Mouse (Mus musculus) heart, embryonic 14.5 days (tissue): ENCODE results near the gene Efna1. TPM values are rescaled to one million over a fixed set of nuclear protein-coding genes. Genes with fewer than 3 reads are reported as not detected.

Experiments used
- ATAC-seq: fragments of 200-750 bp; cut with Nextera tagmentation; 2 replicates; pipeline ENCODE4 v1.8.0; 2017; ENCODE audit warnings: low read depth, moderate TSS enrichment; ENCODE audit not compliant: insufficient number of reproducible peaks, insufficient read depth, low FRiP score
- H3K27ac ChIP-seq, 2 experiments: fragments of 200-500 bp in 1 of 2; fragments of 300-500 bp in 1 of 2; sonication (generic) in 1 of 2; replicated peaks in 1 of 2; 2 replicates each; pipeline ENCODE4 v1.5.1; 2012 to 2014; ENCODE audit warnings: low read depth in 2 of 2, low read length in 2 of 2, control low read depth in 1 of 2, mild to moderate bottlenecking in 1 of 2, mixed read lengths in 1 of 2; ENCODE audit not compliant: control insufficient read depth in 1 of 2, insufficient read depth in 1 of 2
- H3K27me3 ChIP-seq: fragments of 300-500 bp; sonication (generic); 2 replicates; pipeline ENCODE4 v1.6.1; 2014; ENCODE audit warnings: mild to moderate bottlenecking, low read length, control low read depth; ENCODE audit not compliant: control insufficient read depth, insufficient read depth
- H3K36me3 ChIP-seq: fragments of 300-500 bp; sonication (generic); 2 replicates; pipeline ENCODE4 v1.6.1; 2014; ENCODE audit warnings: mild to moderate bottlenecking, control low read depth, low read length, mixed read lengths; ENCODE audit not compliant: control insufficient read depth, insufficient read depth
- H3K4me1 ChIP-seq, 2 experiments: fragments of 200-500 bp in 1 of 2; fragments of 300-500 bp in 1 of 2; sonication (generic) in 1 of 2; 2 replicates each; pipeline ENCODE4 v1.6.1; 2012 to 2014; ENCODE audit warnings: low read length in 2 of 2, control low read depth in 1 of 2, mixed read lengths in 1 of 2; ENCODE audit not compliant: control insufficient read depth in 2 of 2, insufficient read depth in 2 of 2
- H3K4me2 ChIP-seq: fragments of 300-500 bp; sonication (generic); 2 replicates; pipeline ENCODE4 v1.6.1; 2014; ENCODE audit warnings: mild to moderate bottlenecking, low read length
- H3K4me3 ChIP-seq, 2 experiments: fragments of 200-500 bp in 1 of 2; fragments of 300-500 bp in 1 of 2; sonication (generic) in 1 of 2; 2 replicates each; pipeline ENCODE4 v1.5.1; 2012 to 2014; ENCODE audit warnings: low read length in 2 of 2, mild to moderate bottlenecking in 2 of 2, control low read depth in 1 of 2, low read depth in 1 of 2, moderate library complexity in 1 of 2; ENCODE audit not compliant: control insufficient read depth in 1 of 2, insufficient read depth in 1 of 2
- H3K9ac ChIP-seq: fragments of 300-500 bp; sonication (generic); 2 replicates; pipeline ENCODE4 v1.6.1; 2014; ENCODE audit warnings: mild to moderate bottlenecking, low read length
- H3K9me3 ChIP-seq: fragments of 300-500 bp; sonication (generic); 2 replicates; pipeline ENCODE4 v1.6.1; 2016; ENCODE audit warnings: low read length, control low read depth; ENCODE audit not compliant: control insufficient read depth
- WGBS: fragments of 180-500 bp; shearing (Covaris S2); extraction: QIAGEN DNeasy Blood & Tissue Kit; methylation state at CpG from one replicate; pipeline ENCODE4 v1.1.7; 2014; 5-methylcytosine and 5-hydroxymethylcytosine counted together
- polyA plus RNA-seq: library from polyadenylated mRNA; unstranded; fragments of >200 nt; fragmentation: Nextera tagmentation; extraction: Ambion mirVana; gene quantifications from 2 replicates; pipeline ENCODE4 v1.2.1, GENCODE M21; 2014

The Efna1 gene
- polyA plus RNA-seq, 1 experiment from 2014 or later: 38.4 TPM

GRCm38 (mm10) chr3:89305105-89305504 is 24.2 kb upstream of the Efna1 start:
- H3K9me3 ChIP-seq: no peaks in the 10 kb centered on the region
- 0 out of 2 replicates have a peak, but pooled peaks cover 2% of the 10 kb centered on the region for H3K27me3 ChIP-seq
- peaks cover 0 to 1% of the 10 kb centered on the region in 2 experiments; a peak in 1 of 4 replicates for H3K4me1 ChIP-seq
- ATAC-seq: no peak
- no peaks in the 10 kb centered on the region for H3K36me3 ChIP-seq
- no peak overlapping the region for H3K27ac ChIP-seq
- no peak overlapping the region for H3K4me3 ChIP-seq
- WGBS: 57% methylated on average over 4 of the region's 4 CpGs
- no peak overlapping the region for H3K4me2 ChIP-seq
- no peak overlapping the region for H3K9ac ChIP-seq

- no peak for ATAC-seq
- 53% methylated on average over 6 of the region's 6 CpGs for WGBS
Observed at GRCm38 (mm10) chr3:89304440-89304839, 23.5 kb upstream of the Efna1 start.

GRCm38 (mm10) chr3:89300514-89300913 is 19.6 kb upstream of the Efna1 start:
- no peak overlapping the region for H3K4me3 ChIP-seq
- ATAC-seq: no peak
- no peaks in the 10 kb centered on the region for H3K9me3 ChIP-seq
- WGBS: 61% methylated on average over 2 of the region's 2 CpGs
- peak overlapping the region; percentile 71; the same call in 1 of the 2 replicates for H3K4me2 ChIP-seq
- no peak overlapping the region for H3K9ac ChIP-seq
- no peak overlapping the region for H3K27ac ChIP-seq
- H3K27me3 ChIP-seq: 0 out of 2 replicates have a peak, but pooled peaks cover 4% of the 10 kb centered on the region
- no peaks in the 10 kb centered on the region for H3K36me3 ChIP-seq
- H3K4me1 ChIP-seq: peaks cover 5 to 6% of the 10 kb centered on the region in 2 experiments; a peak in 2 of 4 replicates

More at GRCm38 (mm10) chr3:89304440-89304839, 23.5 kb upstream of the Efna1 start:
- Histone ChIP-seq H3K36me3 (no peaks in the 10 kb centered on the region), H3K4me3 (no peak overlapping the region), H3K27ac (no peak overlapping the region), H3K4me2 (no peak overlapping the region), H3K4me1 (peaks cover 1 to 5% of the 10 kb centered on the region in 2 experiments; a peak in 2 of 4 replicates), H3K27me3 (0 out of 2 replicates have a peak, but pooled peaks cover 4% of the 10 kb centered on the region), H3K9ac (no peak overlapping the region), H3K9me3 (no peaks in the 10 kb centered on the region)

GRCm38 (mm10) chr3:89300071-89300470 is 19.1 kb upstream of the Efna1 start:
- WGBS: 46% methylated on average over 1 of the region's 1 CpGs
- 0 out of 2 replicates have a peak, but pooled peaks cover 4% of the 10 kb centered on the region for H3K27me3 ChIP-seq
- H3K4me1 ChIP-seq: peaks cover 5 to 6% of the 10 kb centered on the region in 2 experiments; a peak in 2 of 4 replicates
- no peak for ATAC-seq
- no peaks in the 10 kb centered on the region for H3K36me3 ChIP-seq
- H3K9me3 ChIP-seq: no peaks in the 10 kb centered on the region
- H3K9ac ChIP-seq: peak overlapping the region; percentile 63; the same call in 1 of the 2 replicates
- H3K4me2 ChIP-seq: peak overlapping the region; percentile 71
- H3K27ac ChIP-seq: no peak overlapping the region
- peak overlapping the region in 1 of 2 experiments; percentile 31; a peak in 2 of 4 replicates for H3K4me3 ChIP-seq

GRCm38 (mm10) chr3:89299499-89299898 is 18.6 kb upstream of the Efna1 start:
- no peaks in the 10 kb centered on the region for H3K36me3 ChIP-seq
- H3K9ac ChIP-seq: peak overlapping the region; percentile 63
- H3K27ac ChIP-seq: no peak overlapping the region
- H3K4me2 ChIP-seq: peak overlapping the region; percentile 71
- no peak for ATAC-seq
- H3K9me3 ChIP-seq: no peaks in the 10 kb centered on the region
- peak overlapping the region; percentile 31 to 34 for H3K4me3 ChIP-seq
- 0 out of 2 replicates have a peak, but pooled peaks cover 4% of the 10 kb centered on the region for H3K27me3 ChIP-seq
- peaks cover 5 to 6% of the 10 kb centered on the region in 2 experiments; a peak in 2 of 4 replicates for H3K4me1 ChIP-seq
- WGBS: 3% methylated on average over 14 of the region's 14 CpGs

GRCm38 (mm10) chr3:89298908-89299307 is 18.0 kb upstream of the Efna1 start:
- H3K9ac ChIP-seq: no peak overlapping the region
- no peak overlapping the region for H3K27ac ChIP-seq
- H3K36me3 ChIP-seq: no peaks in the 10 kb centered on the region
- H3K4me2 ChIP-seq: peak overlapping the region; percentile 71; the same call in 1 of the 2 replicates
- no peak for ATAC-seq
- WGBS: 85% methylated on average over 6 of the region's 6 CpGs
- H3K4me3 ChIP-seq: no peak overlapping the region
- H3K9me3 ChIP-seq: no peaks in the 10 kb centered on the region
- H3K4me1 ChIP-seq: peaks cover 5 to 6% of the 10 kb centered on the region in 2 experiments; a peak in 2 of 4 replicates
- H3K27me3 ChIP-seq: 0 out of 2 replicates have a peak, but pooled peaks cover 4% of the 10 kb centered on the region

GRCm38 (mm10) chr3:89296761-89297396 is 15.9 kb upstream of the Efna1 start:
- Histone ChIP-seq H3K4me1 (peaks cover 5 to 6% of the 10 kb centered on the region in 2 experiments; a peak in 2 of 4 replicates), H3K4me2 (no peak overlapping the region), H3K4me3 (no peak overlapping the region), H3K9me3 (no peaks in the 10 kb centered on the region), H3K27me3 (0 out of 2 replicates have a peak, but pooled peaks cover 4% of the 10 kb centered on the region), H3K9ac (no peak overlapping the region), H3K36me3 (no peaks in the 10 kb centered on the region), H3K27ac (no peak overlapping the region)
- 72% methylated on average over 11 of the region's 11 CpGs for WGBS
- ATAC-seq: no peak
